In the genomic region with DNA sequence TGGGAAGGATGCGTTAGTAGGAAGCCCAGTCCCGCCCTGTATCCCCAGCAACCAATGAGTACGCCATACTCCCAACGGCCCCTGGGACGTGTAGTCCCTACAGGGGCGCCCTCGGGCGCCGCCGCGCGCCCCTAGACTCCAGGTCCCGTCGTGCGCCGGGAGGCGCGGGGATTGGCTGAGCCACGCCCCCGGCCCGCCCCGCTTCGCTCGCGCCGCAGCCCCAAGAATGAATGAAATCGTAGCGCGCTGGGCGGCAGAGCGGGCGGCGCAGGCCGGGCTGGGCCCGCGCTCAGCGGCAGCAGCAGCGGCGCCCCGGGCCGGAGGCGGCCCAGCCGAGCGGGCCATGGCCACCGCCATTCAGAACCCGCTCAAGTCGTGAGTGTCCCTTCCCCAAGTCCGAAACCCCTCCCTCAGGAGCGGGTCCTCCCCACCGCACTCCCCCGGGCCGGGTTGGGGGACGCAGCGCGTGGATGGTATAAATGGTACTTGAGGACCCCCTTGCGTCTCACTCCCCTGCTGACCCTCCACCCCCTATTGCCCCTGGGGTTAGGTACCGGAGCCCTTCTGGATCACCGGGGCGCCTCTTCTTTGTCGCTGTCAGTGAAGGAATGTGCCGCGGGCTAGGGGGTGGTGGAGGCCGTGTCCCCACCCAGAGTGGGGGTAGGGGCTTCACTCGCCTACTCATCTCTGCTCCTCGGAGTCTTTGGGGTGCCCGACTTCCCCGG, we compare ENCODE assay signal across 9 mouse cellular contexts. TPM values are rescaled to one million over a fixed set of nuclear protein-coding genes. Genes with fewer than 3 reads are reported as not detected.
DNase-seq lines count a peak whose midpoint lies in the region; ATAC-seq and TF ChIP-seq lines count a peak whose summit lies in the region.
"Had no signal": no experiment of that assay in that cellular context is flagged by ENCODE, and none has a peak within 500 bp of the region (broad histone marks: within the 10 kb centered on the region; RNA-seq: fewer than 3 reads in every experiment).

A gene (plus strand): TSS at position 214 of the 725 bp plus-strand sequence.

- H3K9me3 ChIP-seq in forebrain, embryonic 16.5 days (ENCODE audit: control insufficient read depth, low read length), result no peaks in the 10 kb centered on the region
- no peaks in the 10 kb centered on the region for H3K9me3 ChIP-seq in neural tube, embryonic 15.5 days (replicated peaks)

- under 1% methylated on average over 62 of the region's 67 CpGs for WGBS in forebrain, embryonic 16.5 days
- WGBS in neural tube, embryonic 15.5 days, result under 1% methylated on average over 59 of the region's 67 CpGs

- intact Hi-C loops in heart, postnatal 36 days (cut with DNase I), result loop anchor here (10.0 kb wide), 1 partner anchor 559 kb away; a partner anchor contains a TSS

- H3K4me3 ChIP-seq in forebrain, embryonic 16.5 days (replicated peaks; ENCODE audit: low read length), result peak within 1 kb of the TSS; percentile 81
- peak within 1 kb of the TSS; percentile 71 for H3K4me3 ChIP-seq in layer of hippocampus, adult 2 months
- H3K4me3 ChIP-seq in neural tube, embryonic 15.5 days (replicated peaks), result peak within 1 kb of the TSS; percentile 80

- H3K36me3 ChIP-seq in forebrain, embryonic 16.5 days (ENCODE audit: control insufficient read depth, insufficient read depth), result no peaks in the 10 kb centered on the region
- no peaks in the 10 kb centered on the region for H3K36me3 ChIP-seq in neural tube, embryonic 15.5 days

- H3K4me2 ChIP-seq in forebrain, embryonic 16.5 days (ENCODE audit: low read length), result peak within 1 kb of the TSS; percentile 97
- H3K4me2 ChIP-seq in neural tube, embryonic 15.5 days, result peak within 1 kb of the TSS; percentile 71

- H3K4me1 ChIP-seq in forebrain, embryonic 16.5 days (replicated peaks; ENCODE audit: control insufficient read depth, insufficient read depth, low read length), result peaks cover 29% of the 10 kb centered on the region
- H3K4me1 ChIP-seq in neural tube, embryonic 15.5 days, result peaks cover 47% of the 10 kb centered on the region

- H3K9ac ChIP-seq in forebrain, embryonic 16.5 days (replicated peaks; ENCODE audit: low read depth, low read length), result peak within 1 kb of the TSS; percentile 85
- H3K9ac ChIP-seq in neural tube, embryonic 15.5 days (replicated peaks), result peak within 1 kb of the TSS; percentile 82

- ATAC-seq in forebrain, embryonic 16.5 days, result peak; percentile 95
- peak; percentile 84 for ATAC-seq in neural tube, embryonic 15.5 days (ENCODE audit: low FRiP score)

- H3K27ac ChIP-seq in forebrain, embryonic 16.5 days (ENCODE audit: low read length), result peak within 1 kb of the TSS; percentile 85
- H3K27ac ChIP-seq in layer of hippocampus, adult 2 months, result peak within 1 kb of the TSS; percentile 70
- peak within 1 kb of the TSS; percentile 89 for H3K27ac ChIP-seq in neural tube, embryonic 15.5 days (replicated peaks)

- DNase-seq in NIH3T3 (ENCODE audit: low read depth), result peak; percentile 84
- peak; percentile 86 for DNase-seq in cerebellum, adult 11 months
- DNase-seq in heart, postnatal 36 days, result peak; percentile 55 to 64
- peak; percentile 90 to 93 for DNase-seq in layer of hippocampus, adult 2 months (ENCODE audit: low spot score in 2 of 2)
- DNase-seq in lung, adult 18-20 months, result peak; percentile 70 to 76
- DNase-seq in thymus, postnatal 14 days, result peak; percentile 89

- peak; percentile 65 for TF ChIP-seq CTCF in layer of hippocampus, adult 2 months (conservative IDR thresholded peaks at IDR 0.05)

- H3K27me3 ChIP-seq in forebrain, embryonic 16.5 days (replicated peaks; ENCODE audit: control insufficient read depth, insufficient read depth, low read length), result no peaks in the 10 kb centered on the region
- no peaks in the 10 kb centered on the region for H3K27me3 ChIP-seq in neural tube, embryonic 15.5 days (replicated peaks)

RNA-seq across cellular contexts. Expression of the gene that starts here (rescaled TPM):
- polyA plus RNA-seq in forebrain, embryonic 16.5 days (2015; fragmentation: Nextera tagmentation; extraction: Ambion mirVana), result 259 and 270 TPM in 2 replicates
- total RNA-seq in heart, postnatal 36 days (2021), result under 1 TPM; 0.44 to 0.51 TPM
- 100 to 1,000 TPM; 106 to 113 TPM for total RNA-seq in layer of hippocampus, adult 2 months (2021)
- polyA plus RNA-seq in neural tube, embryonic 15.5 days (2015; fragmentation: Nextera tagmentation; extraction: Ambion mirVana), result 148 and 198 TPM in 2 replicates
- total RNA-seq: neutrophil, adult 5-6 weeks had no signal

Comparison
In these comparisons a context has a peak if more than half of its experiments do, and no peak if none do; other contexts are left out.
1. Peak in every context shown above with its lines: DNase-seq, ATAC-seq, H3K4me3 ChIP-seq and H3K27ac ChIP-seq.
2. RNA of the gene that starts here (total RNA-seq): 106 to 113 TPM in layer of hippocampus, adult 2 months; 0.44 to 0.51 TPM in heart, postnatal 36 days; every median in the first group is over 10 times any median in the second.
3. Peak in DNase-seq in heart, postnatal 36 days; RNA of the gene not detected or under 1 TPM.